Mouse (Mus musculus) ovary, postnatal 14 days (tissue): ENCODE data around the gene Mettl23.
"Not testable (repeated sequence)": the region's sequence is repeated elsewhere in the genome, so short reads cannot be mapped to it uniquely, and the experiment has no call there.

ENCODE experiments used
- DNase-seq: peaks from one replicate; pipeline ENCODE4 v3.0.0; 2022; ENCODE audit warnings: low spot score

Gene Mettl23

GRCm38 (mm10) chr11:116819932-116820593 is 23.0 kb upstream of the Mettl23 start:
- DNase-seq, result no peak

GRCm38 (mm10) chr11:116821057-116821940 is 21.8 kb upstream of the Mettl23 start:
- DNase-seq, result no peak

DNA sequence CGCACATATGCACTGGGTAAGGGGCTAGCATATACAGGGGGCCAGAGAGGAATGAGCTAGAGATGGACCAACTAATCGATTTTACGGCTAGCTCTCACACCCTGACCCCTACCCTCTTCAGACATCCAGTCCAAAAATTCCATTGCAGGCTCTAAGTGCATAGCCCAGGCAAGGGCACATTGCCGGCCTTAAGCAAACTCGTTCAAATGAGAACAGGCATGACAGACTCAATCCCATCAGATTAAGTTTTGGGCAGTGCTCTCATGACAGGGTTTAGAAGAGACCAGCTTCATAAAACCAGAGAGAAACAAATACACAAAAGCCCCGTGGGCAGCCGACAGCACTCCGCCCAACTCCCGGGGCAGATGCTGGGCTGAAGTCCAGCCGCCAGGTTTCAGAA is 20.9 kb upstream of the Mettl23 start:
- DNase-seq, result no peak

GRCm38 (mm10) chr11:116822626-116823025 is 20.5 kb upstream of the Mettl23 start:
- no peak for DNase-seq

- no peak for DNase-seq
These were observed 19.8 kb upstream of the Mettl23 start for GRCm38 (mm10) chr11:116823255-116823654.

DNA sequence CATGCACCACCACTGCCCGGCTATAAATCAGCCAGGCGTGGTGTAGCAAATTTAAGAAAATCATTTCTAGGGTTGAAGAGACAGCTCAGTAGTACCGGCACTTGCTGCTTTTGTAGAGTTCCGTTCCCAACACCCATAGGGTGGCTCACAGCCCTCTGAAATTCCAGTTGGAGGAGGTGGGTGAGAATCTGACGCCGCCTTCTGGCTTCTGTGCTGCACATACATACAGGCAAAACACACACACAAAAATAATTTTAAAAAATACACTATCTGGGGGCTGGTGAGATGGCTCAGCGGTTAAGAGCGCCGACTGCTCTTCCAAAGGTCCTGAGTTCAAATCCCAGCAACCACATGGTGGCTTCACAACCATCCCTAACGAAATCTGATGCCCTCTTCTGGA is 19.2 kb upstream of the Mettl23 start:
- not testable (repeated sequence) for DNase-seq

DNA sequence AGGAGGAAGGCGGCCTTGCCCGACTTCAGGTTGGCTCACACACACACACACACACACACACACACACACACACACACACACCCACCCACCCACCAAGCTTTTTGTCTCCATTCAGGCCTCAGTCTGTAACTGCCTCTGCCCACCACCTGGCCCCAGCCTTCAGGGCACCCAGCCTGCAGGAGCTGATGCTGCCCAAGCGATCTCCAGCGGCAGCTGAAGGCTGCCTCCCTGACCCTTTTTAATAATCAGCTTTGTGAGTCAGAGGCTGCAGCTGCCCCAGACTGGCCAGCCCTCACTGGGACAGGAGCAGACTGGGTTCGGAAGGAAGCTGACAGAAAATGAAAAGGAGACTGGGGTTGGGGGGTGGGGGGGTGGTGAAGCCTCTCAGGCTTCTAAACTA is 17.8 kb upstream of the Mettl23 start:
- no peak for DNase-seq

- no peak for DNase-seq
These were observed 16.3 kb upstream of the Mettl23 start for GRCm38 (mm10) chr11:116826550-116827504.

DNA sequence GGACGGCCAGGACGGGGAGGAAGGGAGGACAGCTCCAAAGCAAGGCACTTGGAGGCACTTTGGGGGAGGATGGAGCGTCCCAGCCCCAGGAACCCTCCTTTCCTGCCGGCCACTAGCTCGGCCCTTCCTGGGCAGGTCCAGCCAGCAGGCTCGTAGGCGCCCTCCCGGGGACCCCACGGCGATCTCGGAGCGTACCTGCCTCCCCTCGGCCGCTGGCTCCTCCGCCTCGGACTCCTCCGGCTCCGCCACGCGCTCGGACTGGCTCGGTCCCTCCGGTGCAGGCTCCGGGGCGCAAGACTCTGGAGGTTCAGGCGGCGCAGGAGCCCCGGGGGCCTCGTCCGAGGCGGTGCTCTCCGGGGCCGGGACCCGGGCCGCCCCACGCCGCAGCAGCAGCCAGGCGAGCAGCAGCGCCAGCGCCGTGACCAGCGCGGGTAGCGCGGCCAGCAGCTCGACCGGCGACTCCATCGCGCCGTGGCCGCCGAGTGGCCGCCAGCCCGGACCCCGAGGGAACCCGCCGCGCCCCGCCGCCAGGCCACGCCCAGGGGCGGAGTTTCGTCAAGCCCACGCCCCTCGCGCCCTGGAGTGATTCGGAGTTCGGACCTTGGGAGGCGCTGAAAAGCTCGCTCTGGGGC is 15.4 kb upstream of the Mettl23 start, which contains the start of gene Mxra7:
Mxra7 (minus strand) TSS at position 513 of the 632 bp plus-strand sequence.
- DNase-seq, result peak; percentile 86

DNA sequence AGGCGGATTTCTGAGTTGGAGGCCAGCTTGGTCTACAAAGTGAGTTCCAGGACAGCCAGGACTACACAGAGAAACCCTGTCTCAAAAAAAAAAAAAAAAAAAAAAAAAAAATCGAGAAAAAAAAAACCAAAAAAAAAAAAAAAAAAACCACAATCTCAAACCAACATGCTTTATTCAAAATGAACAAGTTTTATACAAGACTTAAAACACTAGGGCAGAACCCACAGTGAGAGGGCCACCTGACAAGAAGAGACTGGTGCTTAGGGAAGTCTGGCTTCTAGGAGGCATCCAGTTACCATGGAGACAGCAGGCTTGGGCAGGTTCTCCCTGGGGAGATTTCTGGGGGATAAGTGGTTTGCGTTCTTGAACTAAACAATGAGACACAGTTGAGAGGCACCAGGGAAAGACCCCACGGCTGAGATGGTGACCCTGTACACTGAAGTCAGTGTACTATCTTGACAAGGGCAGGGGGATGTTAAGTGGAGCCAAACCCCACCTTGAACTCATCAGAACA is 10.8 kb upstream of the Mettl23 start:
- DNase-seq, result no peak

- no peak for DNase-seq
These were observed 8.1 kb upstream of the Mettl23 start for GRCm38 (mm10) chr11:116834954-116835353.

DNA sequence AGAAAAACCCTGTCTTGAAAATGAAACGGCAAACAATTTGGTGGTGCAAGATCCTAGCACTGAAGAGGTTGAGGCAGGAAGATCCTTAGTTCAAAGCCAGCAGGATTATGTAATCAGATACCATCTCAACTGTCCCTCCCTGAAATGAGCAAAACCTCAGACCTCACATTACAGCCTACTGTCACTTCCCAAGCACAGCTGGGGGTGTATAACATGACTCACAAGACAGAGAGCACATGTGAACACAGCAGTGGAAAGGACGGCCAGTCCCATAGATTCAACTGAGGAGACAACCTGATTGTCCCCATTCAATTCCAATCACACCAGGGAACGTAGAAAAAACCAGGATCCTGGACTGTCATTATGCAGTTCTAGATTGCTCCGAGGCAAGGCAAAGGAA is 6.8 kb upstream of the Mettl23 start:
- no peak for DNase-seq

- DNase-seq, result no peak
These were observed 5.6 kb upstream of the Mettl23 start for GRCm38 (mm10) chr11:116837441-116837840.

GRCm38 (mm10) chr11:116838936-116839335 is 4.1 kb upstream of the Mettl23 start:
- no peak for DNase-seq

- no peak for DNase-seq
These were observed 3.5 kb upstream of the Mettl23 start for GRCm38 (mm10) chr11:116839601-116840000.

DNA sequence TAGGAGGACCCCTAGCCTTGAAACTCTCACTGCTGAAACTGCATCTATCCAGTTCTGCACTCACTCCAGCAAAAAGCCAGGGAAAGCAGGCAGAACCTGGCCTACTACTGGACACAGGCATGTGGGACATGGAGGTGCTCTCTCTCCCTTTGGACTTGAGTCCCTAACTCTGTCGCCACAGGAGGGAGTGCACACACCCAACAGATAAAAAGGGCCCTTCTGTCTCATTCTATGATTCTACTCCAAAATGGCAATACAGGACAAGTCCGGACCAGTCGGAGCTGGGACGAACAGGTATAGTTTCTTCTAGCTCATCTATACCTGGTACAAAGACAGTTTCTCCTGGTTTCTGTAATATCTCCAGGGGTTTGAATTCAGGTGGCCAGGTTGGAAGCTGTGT is 2.3 kb upstream of the Mettl23 start:
- no peak for DNase-seq

GRCm38 (mm10) chr11:116842531-116843260 is 382 bp upstream of the Mettl23 start:
- DNase-seq, result peak; percentile 45

DNA sequence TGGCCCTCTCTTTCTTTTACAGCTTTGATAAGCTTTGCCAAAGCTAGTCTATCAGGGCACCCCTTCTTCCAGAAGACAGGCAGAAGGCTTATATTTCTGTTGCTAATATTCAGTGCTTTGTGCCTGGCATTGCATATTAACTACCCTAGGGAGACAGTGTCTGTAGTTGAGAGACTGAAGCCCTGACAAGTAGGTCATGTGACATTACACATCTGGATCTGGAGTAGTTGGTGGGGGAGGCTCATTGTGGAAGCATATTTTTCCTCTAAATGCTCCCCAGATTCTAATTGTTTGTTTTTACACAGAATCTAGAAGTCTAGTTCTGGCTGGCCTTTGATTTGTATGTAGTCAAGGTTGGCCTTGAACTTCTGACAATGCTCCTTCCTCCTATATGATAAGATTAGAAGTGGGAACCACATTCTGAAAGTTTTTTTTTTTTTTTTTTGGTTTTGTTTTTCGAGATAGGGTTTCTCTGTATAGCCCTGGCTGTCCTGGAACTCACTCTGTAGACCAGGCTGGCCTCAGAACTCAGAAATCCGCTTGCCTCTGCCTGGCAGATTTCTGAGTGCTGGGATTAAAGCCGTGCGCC is 3.6 kb downstream of the Mettl23 start:
- no peak for DNase-seq

DNA sequence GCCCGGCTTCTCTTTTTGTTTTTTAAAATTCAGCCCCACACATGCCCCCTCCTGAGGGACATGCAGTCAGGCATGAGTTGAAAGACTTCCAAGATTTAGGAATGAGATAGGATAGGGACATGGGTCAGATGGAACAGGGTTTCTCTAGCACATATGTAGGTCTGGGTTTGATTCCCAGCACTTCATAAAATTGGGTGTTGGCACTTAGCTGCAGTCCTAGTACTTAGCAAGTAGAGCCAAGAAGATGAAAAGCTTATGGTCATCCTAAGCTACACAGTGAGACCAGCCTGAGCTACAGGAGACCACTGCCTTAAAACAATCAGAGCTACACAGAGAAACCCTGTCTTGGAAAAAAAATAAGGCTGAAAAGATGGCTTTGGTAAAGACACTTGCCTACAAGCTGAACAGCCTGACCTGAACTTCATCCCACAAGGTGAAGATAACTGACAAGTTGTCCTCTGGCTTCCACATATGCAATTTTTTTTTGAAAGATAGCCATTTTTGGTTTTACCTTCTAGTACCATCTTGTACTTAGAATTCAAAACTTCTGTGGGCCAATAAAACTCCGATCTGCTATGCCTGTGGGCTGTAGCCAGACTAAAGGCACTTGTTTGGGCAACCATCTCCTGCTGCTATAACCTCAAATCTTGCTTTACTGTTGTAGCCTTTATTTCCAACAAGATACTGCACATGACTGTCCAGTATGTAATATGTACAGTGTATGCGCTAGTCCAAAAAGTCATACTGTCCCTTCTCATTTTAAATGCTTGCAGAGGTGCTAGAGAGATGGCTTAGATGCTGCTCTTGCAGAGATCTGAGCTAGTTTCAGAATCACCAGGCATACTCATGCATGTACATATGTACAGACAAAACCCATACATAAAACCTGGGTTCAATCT is 4.4 kb downstream of the Mettl23 start:
- DNase-seq, result no peak
